Mouse (Mus musculus) embryonic facial prominence, embryonic 15.5 days (tissue): Measurements from ENCODE around the gene Wdr27. TPM values are rescaled to one million over a fixed set of nuclear protein-coding genes. Genes with fewer than 3 reads are reported as not detected.
A peak's percentile ranks its signal among the peaks of the same experiment; 100 is the strongest.

Source experiments
- ATAC-seq: fragments of 200-750 bp; cut with Nextera tagmentation; 2 replicates; pipeline ENCODE4 v1.8.0; 2017; ENCODE audit warnings: low read depth, moderate TSS enrichment; ENCODE audit not compliant: insufficient number of reproducible peaks, low FRiP score, low TSS enrichment
- H3K27ac ChIP-seq: fragments of 300-500 bp; sonication (generic); replicated peaks from 2 replicates; pipeline ENCODE4 v1.5.1; 2015; ENCODE audit warnings: mild to moderate bottlenecking, inconsistent platforms
- H3K27me3 ChIP-seq: fragments of 300-500 bp; sonication (generic); 2 replicates; pipeline ENCODE4 v1.6.1; 2015; ENCODE audit warnings: inconsistent platforms
- H3K36me3 ChIP-seq: fragments of 300-500 bp; sonication (generic); 2 replicates; pipeline ENCODE4 v1.6.1; 2015; ENCODE audit warnings: mild to moderate bottlenecking, inconsistent platforms
- H3K4me1 ChIP-seq: fragments of 300-500 bp; sonication (generic); 2 replicates; pipeline ENCODE4 v1.6.1; 2015; ENCODE audit warnings: inconsistent platforms
- H3K4me2 ChIP-seq: fragments of 300-500 bp; sonication (generic); replicated peaks from 2 replicates; pipeline ENCODE4 v1.6.1; 2015; ENCODE audit warnings: mild to moderate bottlenecking, inconsistent platforms
- H3K4me3 ChIP-seq: fragments of 300-500 bp; sonication (generic); replicated peaks from 2 replicates; pipeline ENCODE4 v1.5.1; 2015; ENCODE audit warnings: mild to moderate bottlenecking, inconsistent platforms
- H3K9ac ChIP-seq: fragments of 300-500 bp; sonication (generic); 2 replicates; pipeline ENCODE4 v1.6.1; 2015; ENCODE audit warnings: inconsistent platforms
- H3K9me3 ChIP-seq: fragments of 300-500 bp; sonication (generic); replicated peaks from 2 replicates; pipeline ENCODE4 v1.6.1; 2016; ENCODE audit warnings: inconsistent platforms
- WGBS: fragments of 180-500 bp; shearing (Covaris S2); methylation state at CpG from one replicate; pipeline ENCODE4 v1.1.7; 2015; 5-methylcytosine and 5-hydroxymethylcytosine counted together
- polyA plus RNA-seq: library from polyadenylated mRNA; unstranded; fragments of >200 nt; fragmentation: Nextera tagmentation; extraction: Ambion mirVana; gene quantifications from 2 replicates; pipeline ENCODE4 v1.2.1, GENCODE M21; 2015

Wdr27 gene
- polyA plus RNA-seq, 1 experiment from 2014 or later = 13.1 TPM

GRCm38 (mm10) chr17:14815304-14815703, 127.7 kb downstream of the Wdr27 start:
- Histone ChIP-seq H3K27ac (no peak overlapping the region), H3K4me3 (no peak overlapping the region), H3K9me3 (no peaks in the 10 kb centered on the region), H3K4me2 (no peak overlapping the region), H3K9ac (no peak overlapping the region), H3K4me1 (no peaks in the 10 kb centered on the region), H3K27me3 (no peaks in the 10 kb centered on the region), H3K36me3 (no peaks in the 10 kb centered on the region)
- ATAC-seq = no peak
- WGBS = 71% methylated on average over 5 of the region's 5 CpGs

DNA sequence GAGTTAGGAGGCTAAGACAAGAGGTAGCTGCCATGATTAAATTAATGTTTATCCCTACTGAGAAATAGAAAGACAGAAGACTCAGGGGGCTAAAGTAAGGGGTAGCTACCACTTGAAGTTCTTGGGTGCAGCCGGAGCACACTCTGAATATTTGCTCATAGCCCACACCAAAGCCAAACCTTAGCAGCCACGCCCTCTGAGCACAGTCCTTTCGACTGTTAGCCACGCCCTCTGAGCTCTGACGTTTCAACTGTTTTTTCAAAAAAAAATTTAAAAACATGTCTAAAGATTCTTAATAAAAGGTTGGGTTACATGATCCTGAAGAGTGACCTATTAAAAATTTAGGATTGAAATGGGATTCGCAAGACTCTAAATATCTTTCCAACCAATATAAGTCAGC, 130.3 kb downstream of the Wdr27 start:
- H3K4me2 ChIP-seq = no peak overlapping the region
- H3K36me3 ChIP-seq = no peaks in the 10 kb centered on the region
- no peaks in the 10 kb centered on the region for H3K4me1 ChIP-seq
- WGBS = 75% methylated on average over 6 of the region's 6 CpGs
- no peaks in the 10 kb centered on the region for H3K27me3 ChIP-seq
- H3K27ac ChIP-seq = peak overlapping the region; percentile 68
- ATAC-seq = no peak
- no peak overlapping the region for H3K9ac ChIP-seq
- H3K9me3 ChIP-seq = no peaks in the 10 kb centered on the region
- H3K4me3 ChIP-seq = no peak overlapping the region

DNA sequence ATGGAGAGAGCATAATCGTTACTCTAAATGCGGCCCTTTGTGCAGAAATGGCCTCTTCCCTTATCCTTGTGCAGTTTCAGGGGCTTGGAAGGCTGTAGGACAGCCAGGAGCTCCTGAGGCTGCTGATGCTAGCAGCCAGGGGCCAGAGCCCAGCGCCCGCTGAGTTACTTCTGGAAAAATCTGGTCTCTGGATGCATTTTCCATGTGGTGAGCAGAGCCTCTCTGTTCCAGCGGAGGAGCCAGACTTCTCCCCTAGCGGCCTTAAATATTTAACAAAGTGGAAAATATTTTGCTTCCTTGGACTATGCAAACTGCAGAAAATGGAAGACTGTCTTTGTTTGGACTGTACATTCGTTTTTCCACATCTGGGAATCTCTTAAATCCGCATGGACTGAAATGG, 130.9 kb downstream of the Wdr27 start:
- WGBS = 60% methylated on average over 8 of the region's 8 CpGs
- H3K36me3 ChIP-seq = no peaks in the 10 kb centered on the region
- H3K4me1 ChIP-seq = no peaks in the 10 kb centered on the region
- H3K4me3 ChIP-seq = no peak overlapping the region
- H3K4me2 ChIP-seq = no peak overlapping the region
- no peaks in the 10 kb centered on the region for H3K27me3 ChIP-seq
- no peak overlapping the region for H3K9ac ChIP-seq
- H3K27ac ChIP-seq = peak overlapping the region; percentile 68
- ATAC-seq = peak; percentile 19; the same call in 1 of the 2 replicates
- H3K9me3 ChIP-seq = no peaks in the 10 kb centered on the region

DNA sequence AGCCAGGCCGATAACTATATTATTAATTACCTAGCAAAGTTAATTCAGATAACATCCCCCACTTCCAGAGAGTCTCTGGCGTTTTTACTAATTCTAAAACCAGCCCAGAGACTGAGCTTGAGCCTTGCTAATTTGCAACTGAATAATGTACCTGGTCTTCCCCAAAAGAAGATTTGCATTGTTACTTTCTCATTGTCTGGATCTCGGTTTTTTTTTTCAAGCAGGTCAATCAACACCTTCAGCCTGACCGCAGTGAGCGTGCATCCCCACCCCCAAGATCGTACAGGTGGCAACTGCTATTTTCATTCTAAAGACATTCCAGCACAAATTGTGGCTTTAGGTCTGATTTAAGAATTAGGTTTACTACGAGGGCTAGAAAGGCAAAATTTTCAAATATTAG, 136.2 kb downstream of the Wdr27 start:
- no peaks in the 10 kb centered on the region for H3K4me1 ChIP-seq
- no peak overlapping the region for H3K4me2 ChIP-seq
- H3K4me3 ChIP-seq = no peak overlapping the region
- H3K36me3 ChIP-seq = no peaks in the 10 kb centered on the region
- H3K27me3 ChIP-seq = no peaks in the 10 kb centered on the region
- ATAC-seq = no peak
- H3K9ac ChIP-seq = no peak overlapping the region
- H3K9me3 ChIP-seq = no peaks in the 10 kb centered on the region
- WGBS = 88% methylated on average over 7 of the region's 7 CpGs
- no peak overlapping the region for H3K27ac ChIP-seq

GRCm38 (mm10) chr17:14799243-14799642, 143.7 kb downstream of the Wdr27 start:
- no peaks in the 10 kb centered on the region for H3K27me3 ChIP-seq
- no peak overlapping the region for H3K4me2 ChIP-seq
- no peak overlapping the region for H3K9ac ChIP-seq
- no peak for ATAC-seq
- no peaks in the 10 kb centered on the region for H3K4me1 ChIP-seq
- 86% methylated on average over 4 of the region's 4 CpGs for WGBS
- no peak overlapping the region for H3K27ac ChIP-seq
- H3K36me3 ChIP-seq = no peaks in the 10 kb centered on the region
- H3K4me3 ChIP-seq = no peak overlapping the region
- H3K9me3 ChIP-seq = no peaks in the 10 kb centered on the region

- H3K4me3 ChIP-seq = no peak overlapping the region
- H3K9ac ChIP-seq = no peak overlapping the region
- no peak overlapping the region for H3K4me2 ChIP-seq
- H3K36me3 ChIP-seq = no peaks in the 10 kb centered on the region
- 92% methylated on average over 4 of the region's 4 CpGs for WGBS
- no peak for ATAC-seq
- H3K9me3 ChIP-seq = peaks cover 6% of the 10 kb centered on the region
- no peaks in the 10 kb centered on the region for H3K27me3 ChIP-seq
- H3K4me1 ChIP-seq = no peaks in the 10 kb centered on the region
- no peak overlapping the region for H3K27ac ChIP-seq
Measured at GRCm38 (mm10) chr17:14795074-14795473, 147.9 kb downstream of the Wdr27 start.

DNA sequence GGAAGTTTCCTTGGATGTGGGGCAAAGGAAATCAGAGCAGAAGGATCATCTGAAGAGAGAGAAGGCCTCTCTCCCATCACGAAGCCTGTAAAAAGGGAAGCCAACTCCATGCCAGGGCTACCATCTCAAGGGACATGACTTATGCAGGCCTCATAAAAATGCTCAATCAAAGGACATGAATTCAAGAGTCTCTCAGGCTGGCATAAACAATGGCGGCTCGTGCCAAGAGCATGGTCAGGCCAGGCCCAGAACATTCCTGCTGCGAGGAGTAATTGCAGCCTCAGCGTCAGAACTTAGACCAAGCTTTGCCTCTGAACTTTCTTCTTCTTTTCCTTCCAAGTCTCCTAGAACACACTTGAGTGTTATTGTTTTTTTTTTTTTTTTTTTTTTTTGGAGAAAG, 163.6 kb downstream of the Wdr27 start:
- 85% methylated on average over 5 of the region's 5 CpGs for WGBS
- no peaks in the 10 kb centered on the region for H3K9me3 ChIP-seq

DNA sequence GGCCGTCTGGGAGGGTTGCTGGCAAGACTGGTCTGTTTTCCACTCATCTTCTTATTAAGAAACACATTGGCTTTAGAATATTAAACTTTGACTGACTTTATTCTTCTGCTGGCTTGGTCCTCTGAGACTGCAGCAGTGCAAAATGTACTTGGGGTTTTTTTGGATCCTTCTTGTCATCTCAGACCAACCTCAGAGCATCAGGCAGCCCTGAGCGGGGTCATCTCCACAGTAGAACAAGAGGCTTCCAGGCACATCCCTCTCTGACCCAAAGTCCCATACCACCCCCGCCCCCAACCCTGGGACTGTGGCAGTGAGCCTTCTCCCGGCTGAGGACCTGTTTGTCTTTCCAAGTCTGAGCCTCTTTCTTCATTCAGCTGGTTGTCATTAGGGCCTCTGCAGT, 171.6 kb downstream of the Wdr27 start:
- no peak for ATAC-seq
- H3K4me1 ChIP-seq = no peaks in the 10 kb centered on the region
- peak overlapping the region; percentile 66 for H3K27ac ChIP-seq
- no peaks in the 10 kb centered on the region for H3K36me3 ChIP-seq
- H3K27me3 ChIP-seq = no peaks in the 10 kb centered on the region
- no peak overlapping the region for H3K9ac ChIP-seq
- 52% methylated on average over 4 of the region's 4 CpGs for WGBS
- no peaks in the 10 kb centered on the region for H3K9me3 ChIP-seq
- no peak overlapping the region for H3K4me2 ChIP-seq
- no peak overlapping the region for H3K4me3 ChIP-seq

More for the DNA sequence above, 163.6 kb downstream of the Wdr27 start:
- H3K4me2 ChIP-seq = no peak overlapping the region
- ATAC-seq = no peak
- no peaks in the 10 kb centered on the region for H3K36me3 ChIP-seq
- H3K27ac ChIP-seq = no peak overlapping the region
- peaks cover 7% of the 10 kb centered on the region; the same call in 1 of the 2 replicates for H3K4me1 ChIP-seq
- no peak overlapping the region for H3K4me3 ChIP-seq
- H3K27me3 ChIP-seq = peaks cover 2% of the 10 kb centered on the region; the same call in 1 of the 2 replicates
- H3K9ac ChIP-seq = no peak overlapping the region

DNA sequence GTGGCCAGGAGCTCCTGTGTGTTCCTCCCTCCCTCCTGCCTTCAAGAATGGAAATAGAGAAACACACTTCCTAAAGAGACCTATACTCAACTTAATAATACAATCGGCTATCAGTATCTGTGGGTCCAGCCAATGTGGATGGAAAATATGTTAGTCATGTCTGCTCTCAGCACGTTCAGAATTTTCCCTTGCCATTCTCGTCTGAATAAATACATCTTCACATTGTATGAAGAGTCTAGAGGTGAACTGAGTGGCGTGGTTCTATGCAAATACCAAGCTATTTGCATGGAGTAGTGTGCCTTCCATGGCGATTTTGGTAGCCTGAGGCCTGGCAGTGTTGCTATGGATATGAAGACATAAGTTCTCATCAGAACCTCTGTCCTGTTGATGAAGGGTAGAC, 172.6 kb downstream of the Wdr27 start:
- H3K9ac ChIP-seq = no peak overlapping the region
- no peaks in the 10 kb centered on the region for H3K9me3 ChIP-seq
- no peaks in the 10 kb centered on the region for H3K4me1 ChIP-seq
- H3K27me3 ChIP-seq = no peaks in the 10 kb centered on the region
- 67% methylated on average over 5 of the region's 5 CpGs for WGBS
- ATAC-seq = no peak
- H3K4me3 ChIP-seq = no peak overlapping the region
- no peaks in the 10 kb centered on the region for H3K36me3 ChIP-seq
- 0 out of 2 replicates have a peak overlapping the region, but pooled peaks have one; percentile 34 for H3K27ac ChIP-seq
- no peak overlapping the region for H3K4me2 ChIP-seq

Other genes starting within 250 kb of the Wdr27 start
- 72.0 and 86.0 TPM in 2 replicates for gene Thbs2, start 248.9 kb downstream of the Wdr27 start, polyA plus RNA-seq
- 40.7 and 42.7 TPM in 2 replicates for gene 1600012H06Rik, start within 50 bp of the Wdr27 start, polyA plus RNA-seq
- 40.9 and 45.3 TPM in 2 replicates for gene Phf10, start 18.1 kb upstream of the Wdr27 start, polyA plus RNA-seq
- gene 9030025P20Rik, start 35.3 kb upstream of the Wdr27 start, polyA plus RNA-seq = 7.7 and 9.0 TPM in 2 replicates
- 2.7 and 3.3 TPM in 2 replicates for gene Gm3417, start 35.6 kb upstream of the Wdr27 start, polyA plus RNA-seq
- gene Gm3435, start 67.0 kb upstream of the Wdr27 start, polyA plus RNA-seq = 6.6 and 8.7 TPM in 2 replicates
- gene Ermard, start 98.0 kb upstream of the Wdr27 start, polyA plus RNA-seq = 69.6 and 75.0 TPM in 2 replicates
- 1.1 TPM in 1 of 2 replicates, not detected in the other for gene Tcte3, start 98.3 kb upstream of the Wdr27 start, polyA plus RNA-seq
- 5.4 and 8.3 TPM in 2 replicates for gene Gm3448, start 98.4 kb upstream of the Wdr27 start, polyA plus RNA-seq